Mouse (Mus musculus): ENCODE results near the gene Khsrp. TPM values are rescaled to one million over a fixed set of nuclear protein-coding genes. Genes with fewer than 3 reads are reported as not detected.

The Khsrp gene
- total RNA-seq (2021) = 100 to 1,000 TPM; 115 to 120 TPM
- long read RNA-seq, experiment 1, transcript Khsrp-201 (18 exons, 3,978 nt) = major isoform, 20 of 38 reads
- long read RNA-seq, experiment 1, partial matches to known transcripts = 5 of 38 reads
- long read RNA-seq, experiment 1, other reads (novel, unspliced or antisense) = 13 of 38 reads
- long read RNA-seq, experiment 2, transcript Khsrp-201 (18 exons, 3,978 nt) = major isoform, 40 of 78 reads
- long read RNA-seq, experiment 2, partial matches to known transcripts = 11 of 78 reads
- long read RNA-seq, experiment 2, other reads (novel, unspliced or antisense) = 24 of 78 reads

DNA sequence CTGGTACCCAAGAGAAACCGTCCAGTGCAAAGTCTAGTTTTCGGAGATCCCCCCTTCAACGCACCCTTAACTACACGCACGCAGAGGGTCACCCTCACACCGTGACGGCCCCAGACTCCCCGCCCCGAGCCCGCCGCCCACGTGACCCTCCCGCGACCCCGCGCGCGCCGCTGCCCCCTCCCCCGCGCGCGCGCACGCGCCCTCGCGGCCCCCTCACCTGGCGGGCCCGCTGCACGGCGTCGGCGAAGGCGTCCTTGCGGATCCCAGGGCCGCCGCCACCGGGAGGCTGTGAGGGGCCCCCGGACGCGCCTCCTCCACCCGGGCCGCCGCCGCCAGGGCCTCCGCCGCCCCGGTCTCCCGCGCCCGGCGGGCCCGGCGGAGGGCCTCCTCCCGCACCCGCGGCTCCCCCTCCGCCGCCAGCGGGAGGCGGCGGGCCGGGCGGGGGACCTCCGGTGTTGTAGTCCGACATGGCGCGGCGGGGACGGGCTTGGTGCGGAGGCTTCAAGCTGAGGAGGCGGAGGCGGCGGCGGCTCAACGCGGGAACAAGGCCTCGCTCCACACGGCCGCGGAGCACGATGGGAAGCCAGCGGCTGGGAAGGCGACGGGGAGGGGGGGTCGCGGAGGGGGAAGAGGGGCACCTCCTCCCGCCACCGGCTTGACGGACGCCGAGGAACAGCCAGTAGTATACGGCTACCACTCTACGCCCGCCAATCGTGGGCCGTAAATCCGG, at the start of gene Khsrp:
Gene Khsrp, minus strand, starts transcription at position 592 of the 730 bp plus-strand sequence.
- peak within 1 kb of the TSS; percentile 73 for H3K4me3 ChIP-seq
- H3K27ac ChIP-seq = peak within 1 kb of the TSS; percentile 92
- no peak for TF ChIP-seq CTCF (conservative IDR thresholded peaks at IDR 0.05)
- peak in 1 of 2 experiments; percentile 50 for DNase-seq (ENCODE audit: low spot score in 2 of 2)

DNA sequence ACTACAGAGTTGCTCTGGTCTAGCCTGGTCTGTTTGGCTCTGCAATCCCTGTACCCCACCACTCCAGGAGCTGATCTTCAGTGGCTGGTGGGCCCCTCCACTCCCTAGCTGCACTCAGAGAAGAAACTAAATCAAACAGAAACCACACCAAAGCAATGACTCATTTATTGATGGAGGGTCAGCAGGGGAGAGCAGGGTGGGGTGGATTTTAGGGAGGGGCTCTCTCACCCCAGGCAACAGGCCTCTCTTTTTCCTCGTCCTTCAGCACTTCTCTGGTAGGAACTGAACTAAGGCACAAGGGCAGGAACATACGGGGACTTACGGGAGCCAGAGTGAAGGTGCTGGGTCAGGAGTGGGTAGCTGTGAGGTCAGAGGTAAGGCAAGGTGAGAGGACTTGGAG, 48.6 kb upstream of the Khsrp start:
- no peak for TF ChIP-seq CTCF (conservative IDR thresholded peaks at IDR 0.05)
- DNase-seq (ENCODE audit: low spot score in 2 of 2) = no peak
- H3K27ac ChIP-seq = no peak overlapping the region

DNA sequence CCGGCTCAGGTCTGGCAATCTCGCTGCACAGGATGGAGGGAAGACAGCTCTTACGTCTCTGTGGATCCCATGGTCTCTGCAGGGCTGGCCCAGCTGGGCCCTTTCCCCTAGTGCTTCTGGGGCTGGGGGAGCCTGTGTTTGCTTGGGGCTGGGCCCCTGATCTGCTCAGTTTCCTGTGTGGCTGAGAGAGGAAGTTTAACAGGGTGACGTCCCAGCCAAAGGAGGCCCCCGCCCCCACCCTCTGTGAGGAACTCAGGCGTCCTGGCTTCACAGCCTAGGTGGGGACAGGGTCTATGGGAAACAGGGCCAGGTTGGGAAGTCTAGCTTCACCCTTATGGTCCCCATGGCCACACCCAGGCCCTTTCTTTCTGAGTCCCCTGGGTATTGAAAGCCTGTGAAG, 47.0 kb upstream of the Khsrp start, which contains the start of gene Dennd1c:
Gene Dennd1c, minus strand, starts transcription at position 179 of the 400 bp plus-strand sequence.
- Histone ChIP-seq H3K27ac (no peak within 1 kb of the TSS), H3K4me3 (no peak within 1 kb of the TSS)
- DNase-seq (ENCODE audit: low spot score in 2 of 2) = no peak
- no peak for TF ChIP-seq CTCF (conservative IDR thresholded peaks at IDR 0.05)

More for the DNA sequence above, 48.6 kb upstream of the Khsrp start:
- no peak overlapping the region for H3K4me3 ChIP-seq

DNA sequence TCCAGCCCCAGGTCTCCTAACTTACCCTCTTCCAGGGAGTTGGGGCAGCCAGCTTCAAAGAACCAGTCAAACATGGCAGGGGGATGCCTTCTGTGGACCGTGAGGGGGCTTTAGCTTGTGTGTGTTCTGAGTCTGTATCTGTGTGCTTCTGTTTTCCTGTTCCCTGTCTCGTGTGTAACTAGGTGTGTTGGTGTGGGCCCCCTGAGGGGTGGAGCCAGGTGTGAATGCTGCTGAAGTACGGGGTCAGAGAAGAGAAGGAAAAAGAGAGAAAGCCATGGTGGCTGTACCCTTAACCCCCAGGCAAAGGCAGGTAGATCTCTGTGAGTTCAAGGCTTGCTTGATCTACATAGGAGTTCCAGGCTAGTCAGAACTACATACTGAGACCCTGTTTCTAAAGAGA, 45.6 kb upstream of the Khsrp start:
- DNase-seq (ENCODE audit: low spot score in 2 of 2) = no peak
- no peak for TF ChIP-seq CTCF (conservative IDR thresholded peaks at IDR 0.05)
- H3K4me3 ChIP-seq = no peak overlapping the region
- no peak overlapping the region for H3K27ac ChIP-seq

DNA sequence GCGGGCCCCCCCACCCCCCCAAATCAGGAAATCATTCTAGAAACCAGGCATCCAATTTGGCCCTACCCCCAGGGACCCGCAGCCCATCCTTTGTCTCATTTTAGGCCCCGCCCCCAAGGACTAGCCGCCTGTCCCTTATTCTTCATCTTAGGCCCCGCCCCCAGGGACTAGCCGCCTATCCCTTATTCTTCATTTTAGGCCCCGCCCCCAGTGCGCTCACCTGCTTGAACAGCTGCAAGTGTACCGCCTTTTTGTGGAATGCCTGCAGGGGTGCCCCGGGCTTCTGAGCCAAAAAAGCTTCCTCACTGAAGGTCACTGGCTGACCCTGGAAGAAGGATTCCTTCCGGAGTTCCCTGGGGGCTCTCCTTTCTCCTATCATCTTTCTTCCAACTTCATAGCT, 39.4 kb upstream of the Khsrp start:
- Histone ChIP-seq H3K4me3 (no peak overlapping the region), H3K27ac (no peak overlapping the region)
- no peak for DNase-seq (ENCODE audit: low spot score in 2 of 2)
- TF ChIP-seq CTCF (conservative IDR thresholded peaks at IDR 0.05) = no peak

DNA sequence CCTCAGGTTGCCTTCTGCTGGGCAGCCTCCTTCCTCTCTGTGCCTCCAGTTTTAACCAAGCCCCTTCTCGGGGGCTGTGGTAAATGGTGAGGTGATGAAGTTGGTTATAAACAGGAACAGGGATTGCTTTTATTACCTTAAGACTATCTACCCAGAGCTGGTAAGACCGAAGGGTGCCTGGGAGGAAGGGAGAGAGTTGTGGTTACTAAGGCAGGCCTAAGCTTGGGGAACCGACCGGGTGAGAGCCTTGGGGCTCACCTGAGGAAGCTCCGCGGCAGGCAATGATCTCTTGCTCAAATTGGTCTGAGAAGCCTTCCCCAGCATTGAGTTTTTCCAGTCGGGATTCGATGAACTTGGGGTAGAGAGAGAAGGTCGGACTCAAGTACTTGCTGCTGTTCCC, 39.0 kb upstream of the Khsrp start:
- no peak for DNase-seq (ENCODE audit: low spot score in 2 of 2)
- no peak overlapping the region for H3K27ac ChIP-seq
- TF ChIP-seq CTCF (conservative IDR thresholded peaks at IDR 0.05) = no peak
- no peak overlapping the region for H3K4me3 ChIP-seq

DNA sequence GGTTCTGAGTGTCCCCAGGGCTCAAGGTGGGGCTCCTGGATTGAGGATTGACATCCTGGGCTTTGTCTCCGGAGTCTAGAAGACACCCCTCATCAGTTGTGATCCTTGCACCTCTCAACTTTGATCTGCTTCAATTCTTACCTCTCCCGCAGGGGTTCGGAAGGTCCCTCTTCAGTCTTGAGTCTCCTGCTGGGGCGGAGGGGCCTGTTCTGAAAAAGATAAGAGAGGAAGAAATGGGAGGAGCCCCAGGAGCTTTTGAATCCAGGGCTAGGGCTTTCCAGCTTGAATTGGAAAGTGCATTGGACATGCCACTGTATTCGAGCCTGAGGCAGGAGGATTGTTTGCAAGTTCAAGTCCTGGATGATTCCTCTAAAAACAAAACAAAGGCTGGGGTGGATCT, 35.6 kb upstream of the Khsrp start:
- no peak for DNase-seq (ENCODE audit: low spot score in 2 of 2)
- H3K4me3 ChIP-seq = no peak overlapping the region
- no peak for TF ChIP-seq CTCF (conservative IDR thresholded peaks at IDR 0.05)
- no peak overlapping the region for H3K27ac ChIP-seq

DNA sequence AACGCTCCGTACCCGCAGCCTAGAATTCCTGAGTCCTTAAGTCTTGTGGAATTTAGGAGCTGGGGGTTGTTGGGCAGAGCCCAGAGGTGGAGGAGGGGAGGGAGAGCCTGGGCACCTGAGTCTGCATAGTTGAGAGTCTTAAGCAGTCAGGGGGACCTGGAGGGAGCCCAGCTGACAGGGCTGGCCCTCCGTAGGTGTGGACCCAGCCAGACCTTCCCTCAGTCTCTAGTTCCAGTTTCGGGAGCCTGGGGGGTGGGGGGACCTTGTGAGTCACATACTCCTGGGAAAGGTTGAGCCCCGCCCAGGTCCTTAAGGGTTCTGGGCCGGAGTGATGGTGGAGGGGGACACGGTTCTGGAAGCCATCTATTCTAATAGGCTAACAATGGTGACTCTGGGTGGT, 31.7 kb upstream of the Khsrp start:
- Histone ChIP-seq H3K27ac (no peak overlapping the region), H3K4me3 (no peak overlapping the region)
- TF ChIP-seq CTCF (conservative IDR thresholded peaks at IDR 0.05) = no peak
- no peak for DNase-seq (ENCODE audit: low spot score in 2 of 2)

DNA sequence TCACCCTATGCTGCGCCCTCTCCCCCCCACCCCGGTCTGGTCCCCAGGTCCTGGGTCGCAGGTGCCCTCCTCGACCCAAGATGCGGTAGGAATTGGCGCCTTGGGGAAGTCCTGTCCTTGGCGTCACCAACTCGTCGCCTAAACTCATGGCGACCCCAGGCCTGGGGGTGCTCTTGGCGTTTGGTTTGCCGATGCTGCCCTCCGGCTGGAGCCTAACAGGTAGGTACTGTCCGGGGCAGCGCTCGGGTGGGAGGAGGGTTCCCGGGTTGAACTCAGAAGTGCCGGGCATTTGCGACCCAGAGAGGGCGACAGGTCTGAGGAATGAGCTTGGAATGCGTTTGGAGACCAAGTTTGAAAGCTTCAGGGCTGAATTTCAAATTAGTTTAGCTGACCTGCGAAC, 31.2 kb upstream of the Khsrp start:
- Histone ChIP-seq H3K4me3 (no peak overlapping the region), H3K27ac (no peak overlapping the region)
- DNase-seq (ENCODE audit: low spot score in 2 of 2) = no peak
- no peak for TF ChIP-seq CTCF (conservative IDR thresholded peaks at IDR 0.05)

DNA sequence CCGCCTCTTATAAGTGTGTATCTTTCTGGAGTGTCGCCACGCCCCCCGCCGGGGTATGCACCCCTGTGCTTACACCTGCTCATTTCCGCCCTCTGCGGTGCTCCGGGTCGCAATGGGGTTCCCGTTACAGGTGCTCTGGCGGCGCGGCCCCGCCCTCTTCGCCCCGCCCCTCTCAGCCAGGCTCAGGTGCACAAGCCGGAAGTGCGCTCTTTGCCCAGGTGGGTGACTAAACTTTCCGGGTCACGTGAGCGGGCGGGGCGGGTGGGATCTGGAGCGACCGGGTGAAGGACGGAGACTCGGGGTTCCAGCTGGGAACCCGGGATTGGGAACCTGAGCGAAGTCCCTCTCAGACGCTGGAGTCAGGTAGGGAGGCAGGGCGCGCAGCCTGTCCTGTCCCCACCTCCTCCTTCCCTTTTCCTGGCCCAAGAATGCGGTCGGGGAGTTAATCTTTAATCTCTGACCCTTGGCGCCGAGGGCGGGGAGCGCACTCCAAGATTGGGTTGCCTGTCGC, 30.7 kb upstream of the Khsrp start:
- no peak for DNase-seq (ENCODE audit: low spot score in 2 of 2)
- Histone ChIP-seq H3K4me3 (no peak overlapping the region), H3K27ac (no peak overlapping the region)
- TF ChIP-seq CTCF (conservative IDR thresholded peaks at IDR 0.05) = no peak

DNA sequence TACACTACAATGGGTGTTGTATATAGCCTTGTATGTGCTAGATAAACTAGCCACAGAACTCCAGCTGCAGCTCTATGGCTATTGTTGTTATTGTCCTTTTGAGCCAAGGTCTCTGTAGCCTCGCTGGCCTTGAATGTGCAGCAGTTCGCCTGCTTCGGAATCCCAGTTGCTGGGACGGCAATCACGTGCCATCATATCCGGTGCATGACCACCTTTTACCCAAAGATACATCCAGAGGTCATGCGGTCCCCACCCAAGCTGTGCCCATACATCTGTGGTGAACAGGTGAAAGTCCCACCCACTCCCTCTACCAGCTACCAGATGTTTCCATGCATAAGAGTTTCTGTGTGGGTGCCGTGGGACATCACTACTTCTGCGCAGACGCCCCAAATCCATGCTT, 29.7 kb upstream of the Khsrp start:
- no peak for DNase-seq (ENCODE audit: low spot score in 2 of 2)
- no peak for TF ChIP-seq CTCF (conservative IDR thresholded peaks at IDR 0.05)
- Histone ChIP-seq H3K4me3 (no peak overlapping the region; the same call in 1 of the 2 replicates), H3K27ac (peak overlapping the region; percentile 97; the same call in 1 of the 2 replicates)

DNA sequence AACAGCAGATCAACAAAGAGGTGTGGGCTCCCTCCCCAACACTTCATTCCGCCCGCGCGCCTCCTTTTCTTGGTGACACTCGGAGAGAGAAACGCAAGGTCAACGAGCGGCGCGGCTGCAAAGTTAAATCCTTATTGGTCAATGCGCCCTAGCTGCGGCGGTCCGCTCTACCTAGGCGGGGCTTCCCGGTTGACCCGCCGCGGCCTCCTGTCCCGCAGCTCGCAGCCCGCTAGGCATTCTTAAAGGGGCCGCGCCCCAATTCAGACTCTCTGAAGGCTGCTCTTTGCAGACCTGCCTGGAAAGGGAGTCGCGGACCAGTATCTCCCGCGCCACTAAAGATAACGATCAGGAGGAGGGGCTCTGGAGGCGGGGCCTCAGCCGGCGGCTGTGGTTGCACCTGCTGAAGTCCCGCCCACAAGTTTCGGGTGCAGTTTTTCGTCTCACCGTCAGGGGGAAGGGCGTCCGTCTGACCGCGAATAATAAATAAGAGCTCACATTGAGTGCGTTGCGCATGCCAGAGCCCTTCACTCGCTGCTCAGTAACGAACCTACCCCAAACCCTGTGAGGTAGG, 29.0 kb upstream of the Khsrp start:
- peak; percentile 87 for TF ChIP-seq CTCF (conservative IDR thresholded peaks at IDR 0.05)
- Histone ChIP-seq H3K27ac (peak overlapping the region; percentile 97), H3K4me3 (peak overlapping the region; percentile 85)
- peak; percentile 94 to 95 for DNase-seq (ENCODE audit: low spot score in 2 of 2)

DNA sequence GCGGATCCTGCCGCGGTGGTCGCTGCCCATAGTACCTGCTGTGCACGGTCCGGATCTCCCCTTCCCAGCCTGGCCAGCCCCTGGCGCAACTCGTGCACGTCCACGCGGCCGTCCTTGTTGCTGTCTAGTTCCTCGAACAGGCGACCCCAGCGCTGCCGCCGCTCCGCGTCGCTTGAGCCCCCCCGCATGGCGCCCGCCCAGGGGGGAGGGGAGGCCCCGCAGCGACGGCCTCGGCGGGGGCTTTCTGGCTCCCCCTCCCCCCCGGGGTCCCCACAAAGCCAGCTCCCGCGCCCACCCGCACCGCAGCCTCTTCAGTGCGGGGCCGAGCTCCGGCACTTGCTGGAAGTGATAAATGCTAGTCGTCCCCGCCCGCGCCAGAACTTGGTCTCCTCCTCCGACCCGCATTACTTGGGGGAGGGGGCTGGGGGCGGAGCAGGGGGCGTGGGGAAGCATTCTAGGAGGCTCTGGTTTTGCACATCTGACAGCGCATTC, 28.2 kb upstream of the Khsrp start, which contains the start of gene Slc25a23:
Gene Slc25a23, minus strand, starts transcription at position 378 of the 492 bp plus-strand sequence.
- no peak for TF ChIP-seq CTCF (conservative IDR thresholded peaks at IDR 0.05)

More for the DNA sequence above, 28.2 kb upstream of the Khsrp start, which contains the start of gene Slc25a23:
- peak within 1 kb of the TSS; percentile 85 for H3K4me3 ChIP-seq
- peak; percentile 75 to 83 for DNase-seq (ENCODE audit: low spot score in 2 of 2)
- peak within 1 kb of the TSS; percentile 97 for H3K27ac ChIP-seq
